Mouse (Mus musculus): ENCODE measurements at regions not wholly inside any gene's neighbourhood (a gene's known extent, or its start where the extent isn't known, plus 50 kb on each side); places are given as distances from the start of the nearest gene placed in this dataset.
A peak's percentile ranks its signal among the peaks of the same experiment; 100 is the strongest.

DNA sequence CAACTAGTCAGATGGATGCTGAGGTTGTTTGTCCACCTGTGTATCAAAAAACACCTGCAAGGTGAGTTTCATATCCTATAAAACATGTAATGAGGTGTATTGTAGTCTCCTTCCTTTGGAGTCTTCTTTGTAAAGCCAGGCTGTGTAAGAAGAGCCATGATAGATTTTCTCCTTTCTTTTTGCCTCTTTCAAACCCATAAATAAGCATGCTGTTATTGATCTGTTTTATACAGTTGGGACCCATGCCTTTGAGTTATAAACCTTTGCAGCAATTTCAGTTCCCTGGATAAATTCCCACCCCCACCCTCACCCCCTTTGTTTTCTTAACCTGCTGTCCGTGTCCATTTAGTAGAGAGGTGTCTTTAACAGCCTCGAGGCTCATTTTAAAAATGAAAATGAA, 131.0 kb upstream of the Rgs17 start:
- no peak for DNase-seq

DNA sequence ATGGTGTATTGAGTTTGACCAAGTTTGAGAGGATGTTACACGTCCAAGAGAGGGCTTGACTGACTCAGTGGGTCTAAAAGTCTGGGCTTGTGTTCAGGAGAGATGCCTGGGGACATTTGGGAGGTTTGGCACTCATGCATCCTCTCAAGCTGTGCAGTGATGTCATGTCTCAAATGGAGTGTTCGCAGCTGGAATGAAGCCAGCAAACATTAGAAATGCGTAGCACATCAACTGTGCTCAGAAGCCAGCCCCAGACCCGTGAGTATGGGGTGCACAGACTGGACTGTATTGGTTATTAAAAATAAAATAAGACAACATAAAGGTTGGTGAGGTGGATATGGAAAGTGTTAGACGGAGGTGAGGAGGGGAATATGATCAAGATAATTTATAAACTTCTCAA, 121.2 kb upstream of the Rgs17 start:
- no peak for DNase-seq

DNA sequence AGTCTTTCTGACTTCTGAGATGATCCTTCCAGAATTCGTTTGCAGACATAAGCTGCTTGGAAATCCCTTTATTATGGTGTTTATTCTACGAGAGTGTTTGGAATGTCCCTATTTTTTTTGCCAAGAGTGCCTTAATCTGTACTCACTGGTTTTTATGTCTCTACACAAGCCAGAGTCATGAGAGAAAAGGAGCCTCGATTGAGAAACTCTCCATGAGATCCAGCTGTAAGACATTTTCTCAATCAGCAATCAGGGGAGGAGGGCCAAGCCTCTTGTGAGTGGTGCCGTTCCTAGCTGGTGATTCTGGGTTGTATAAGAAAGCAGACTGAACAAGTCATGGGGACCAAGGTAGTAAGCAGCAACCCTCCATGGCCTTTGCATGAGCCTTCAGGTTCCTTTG, 117.6 kb upstream of the Rgs17 start:
- no peak for DNase-seq

DNA sequence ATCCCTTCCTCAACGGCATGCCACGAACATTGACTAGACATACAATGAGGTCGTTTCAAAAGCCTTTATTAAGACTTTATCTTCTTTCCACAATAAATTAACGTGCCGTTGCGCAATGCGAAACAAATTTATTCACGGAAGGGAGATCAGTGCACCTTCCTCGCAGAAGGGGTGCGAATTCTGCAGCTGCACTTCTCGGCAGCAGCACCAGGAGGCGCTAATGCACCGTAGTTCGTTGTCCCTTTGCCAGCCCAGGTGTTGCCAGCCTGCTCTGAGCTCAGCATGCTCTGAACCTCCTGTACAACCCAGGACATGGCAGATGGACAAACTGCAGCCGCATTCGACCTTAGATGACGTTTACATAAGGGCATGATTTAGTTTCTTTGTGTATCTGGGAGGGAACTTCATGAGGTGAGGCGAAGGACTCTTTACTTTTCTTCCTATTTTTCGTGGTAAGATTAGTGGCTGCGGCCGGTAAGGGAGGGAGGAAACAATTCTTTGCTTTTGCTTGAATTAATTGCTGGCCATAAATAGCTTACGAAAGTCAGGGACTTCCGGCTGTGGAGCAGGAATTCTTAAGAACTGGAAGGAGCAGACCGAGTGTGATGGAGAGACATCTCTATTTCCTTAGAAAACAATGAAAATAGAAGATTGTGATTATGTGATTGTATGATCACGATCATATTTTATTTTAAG, 113.7 kb upstream of the Rgs17 start:
- DNase-seq = peak; percentile 56

DNA sequence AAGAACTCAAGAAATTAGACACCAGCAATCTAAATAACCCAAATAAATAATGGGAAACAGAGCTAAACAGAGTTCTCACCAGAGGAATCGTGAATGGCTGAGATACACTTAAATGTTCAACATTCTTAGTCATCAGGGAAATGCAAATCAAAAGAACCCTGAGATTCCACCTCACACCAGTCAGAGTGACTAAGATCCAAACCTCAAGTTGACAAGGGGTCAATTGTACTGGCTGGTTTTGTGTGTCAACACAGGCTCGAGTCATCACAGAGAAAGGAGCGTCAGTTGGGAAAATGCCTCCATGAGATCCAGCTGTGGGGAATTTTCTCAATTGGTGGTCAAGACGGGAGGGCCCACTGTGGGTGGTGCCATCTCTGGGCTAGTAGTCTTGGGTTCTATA, 110.3 kb upstream of the Rgs17 start:
- no peak for DNase-seq

DNA sequence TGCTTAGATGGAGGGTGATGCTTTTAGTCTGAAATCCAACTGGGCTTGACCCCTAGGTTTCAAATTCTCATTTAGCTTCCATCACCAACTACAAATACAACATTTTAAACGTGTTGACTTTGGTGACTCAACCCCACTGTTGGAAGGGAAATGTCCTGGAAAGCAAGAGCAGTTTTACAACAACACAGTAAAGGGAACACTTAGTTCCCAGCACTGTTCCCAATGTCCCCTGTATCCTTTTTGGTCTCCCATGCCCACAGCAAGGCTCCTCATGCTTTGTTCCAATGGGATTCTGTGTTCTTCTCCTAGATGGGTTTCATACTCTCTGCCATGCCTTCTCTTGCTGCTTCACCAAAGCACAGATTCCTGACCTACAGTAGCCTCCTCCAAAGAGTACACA, 105.4 kb upstream of the Rgs17 start:
- no peak for DNase-seq

DNA sequence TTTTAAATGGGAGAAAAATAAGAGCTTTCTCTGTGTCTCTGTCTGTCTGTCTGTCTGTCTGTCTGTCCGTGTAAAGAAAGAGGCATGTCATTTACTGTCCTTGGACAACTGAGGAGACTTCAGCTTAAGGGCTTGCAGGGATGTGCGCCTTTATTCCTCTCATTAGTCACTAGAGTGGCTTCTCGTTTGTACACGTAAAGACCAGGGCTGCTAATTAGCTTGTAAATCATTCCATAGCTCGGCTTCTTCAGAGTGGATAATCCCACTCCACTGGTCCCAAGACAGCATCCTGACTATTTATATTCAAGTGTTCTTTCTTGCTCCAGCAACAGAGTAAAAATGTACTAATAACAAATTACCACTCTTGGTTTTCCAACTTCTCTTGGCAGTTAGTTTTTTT, 104.1 kb upstream of the Rgs17 start:
- DNase-seq = no peak

DNA sequence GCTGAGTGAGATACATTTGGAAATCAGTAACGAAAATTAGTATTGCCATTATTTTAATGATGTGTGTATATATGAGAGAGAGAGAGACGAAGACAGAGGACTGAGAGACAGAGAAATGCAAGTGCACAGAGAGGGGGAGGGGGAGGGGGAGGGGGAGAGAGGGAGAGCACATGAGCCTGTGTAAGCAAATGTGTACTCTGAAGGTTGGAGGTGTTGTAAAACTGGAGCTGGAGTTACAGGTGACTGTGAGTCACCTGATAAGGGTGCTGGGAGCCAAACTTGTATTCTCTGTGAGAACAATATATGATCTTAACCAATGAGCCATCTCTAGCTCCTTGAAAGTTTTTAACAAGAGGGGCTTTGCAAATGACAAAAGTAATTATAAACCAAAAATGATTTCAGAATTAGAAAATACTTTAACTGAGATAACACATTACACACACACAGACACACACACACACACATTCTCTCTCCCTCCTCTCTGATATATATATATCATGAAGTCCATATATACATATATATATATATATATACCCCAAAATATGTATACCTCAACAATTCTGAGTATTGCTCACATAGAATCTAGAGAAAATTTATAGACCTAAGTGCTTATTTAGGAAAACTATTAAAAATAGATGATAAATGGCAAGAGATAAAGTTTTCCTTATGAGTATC, 100.5 kb upstream of the Rgs17 start:
- DNase-seq = no peak

DNA sequence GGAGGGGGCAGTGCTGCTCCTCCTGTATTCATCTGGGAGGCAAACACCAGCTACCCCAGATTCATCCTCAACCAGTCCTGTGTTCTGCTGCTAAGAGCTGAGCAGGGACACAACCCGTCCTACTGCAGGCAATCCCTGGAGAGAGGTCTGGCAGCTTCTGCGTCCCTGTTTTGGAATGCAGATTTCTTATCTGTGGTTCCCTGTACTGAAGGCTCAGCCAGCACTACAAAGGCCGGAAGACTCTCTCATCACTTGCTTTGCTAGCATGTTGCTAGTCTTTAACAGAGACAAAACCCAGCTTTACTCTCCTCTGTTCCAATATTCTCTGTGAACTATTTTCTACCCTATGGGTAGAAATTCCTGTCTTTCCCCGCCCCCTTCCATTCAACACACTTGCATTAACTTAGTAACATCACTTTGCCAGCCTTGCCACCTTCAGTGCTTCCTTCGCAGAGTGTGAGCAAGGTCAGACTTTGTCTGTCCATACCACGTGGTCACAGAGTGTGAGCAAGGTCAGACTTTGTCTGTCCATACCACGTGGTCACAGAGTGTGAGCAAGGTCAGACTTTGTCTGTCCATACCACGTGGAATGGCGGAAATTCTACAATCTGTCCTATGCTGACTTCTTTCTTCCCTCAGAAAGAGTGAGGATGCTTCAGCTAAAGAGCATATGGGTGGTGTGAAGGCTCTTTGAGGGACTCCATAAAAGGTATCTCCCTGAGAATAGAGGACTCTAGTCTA, 98.9 kb upstream of the Rgs17 start:
- no peak for DNase-seq

DNA sequence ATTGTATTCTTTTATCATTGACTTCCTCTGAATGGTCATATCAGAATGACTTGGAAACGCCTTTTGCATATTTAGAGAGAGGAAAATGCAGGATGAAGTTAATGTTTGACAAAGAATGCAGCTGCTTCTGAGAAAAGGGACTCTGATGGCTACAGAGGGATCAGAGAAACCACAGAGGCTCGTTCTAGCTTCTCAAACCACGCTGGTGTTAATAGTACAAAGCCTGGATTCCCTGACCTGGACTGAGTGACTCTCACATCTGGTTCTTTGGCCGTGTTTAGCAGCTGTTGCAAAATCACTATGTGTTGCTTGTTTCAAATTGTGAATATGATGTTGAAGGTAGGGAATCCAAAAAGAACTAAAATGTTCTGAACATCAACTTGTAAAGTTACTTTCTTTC, 91.5 kb upstream of the Rgs17 start:
- no peak for DNase-seq

DNA sequence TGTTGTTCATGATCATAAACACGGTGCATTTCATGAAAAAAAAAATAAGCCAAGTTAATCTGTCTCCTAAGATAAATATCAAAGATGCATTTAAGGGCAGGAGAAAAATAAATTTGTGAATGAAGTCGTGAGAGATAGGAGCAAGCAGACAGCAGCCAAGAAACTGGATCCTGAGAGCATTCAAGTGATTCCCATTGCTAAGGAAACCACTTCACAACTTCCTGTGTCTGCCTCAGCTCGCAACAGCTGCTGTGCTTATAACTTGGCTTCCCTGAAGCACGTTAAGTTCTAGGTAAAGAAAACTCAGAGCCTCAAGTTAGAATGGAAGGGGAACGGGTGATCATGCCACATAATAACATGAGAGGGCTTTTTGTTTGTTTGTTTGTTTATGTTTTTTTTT, 89.3 kb upstream of the Rgs17 start:
- no peak for DNase-seq

DNA sequence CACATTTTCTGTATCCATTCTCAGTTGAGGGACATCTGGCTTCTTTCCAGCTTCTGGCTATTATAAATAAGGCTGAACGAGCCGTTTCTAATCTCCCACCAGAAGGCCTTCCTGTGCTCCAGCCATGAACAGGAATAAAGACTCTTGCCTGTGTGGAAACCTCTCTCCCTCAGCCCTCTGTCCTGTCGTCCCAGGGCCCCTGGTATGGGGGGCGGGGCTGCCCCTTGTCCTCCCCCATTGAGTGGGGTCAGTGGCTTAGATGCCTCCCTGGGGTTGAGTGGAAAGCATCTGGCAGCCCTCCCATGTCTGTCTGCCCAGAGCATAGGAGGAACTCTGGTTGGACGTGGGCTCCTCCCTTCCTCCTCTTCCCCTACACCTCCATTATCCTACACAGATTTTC, 88.8 kb upstream of the Rgs17 start:
- no peak for DNase-seq

DNA sequence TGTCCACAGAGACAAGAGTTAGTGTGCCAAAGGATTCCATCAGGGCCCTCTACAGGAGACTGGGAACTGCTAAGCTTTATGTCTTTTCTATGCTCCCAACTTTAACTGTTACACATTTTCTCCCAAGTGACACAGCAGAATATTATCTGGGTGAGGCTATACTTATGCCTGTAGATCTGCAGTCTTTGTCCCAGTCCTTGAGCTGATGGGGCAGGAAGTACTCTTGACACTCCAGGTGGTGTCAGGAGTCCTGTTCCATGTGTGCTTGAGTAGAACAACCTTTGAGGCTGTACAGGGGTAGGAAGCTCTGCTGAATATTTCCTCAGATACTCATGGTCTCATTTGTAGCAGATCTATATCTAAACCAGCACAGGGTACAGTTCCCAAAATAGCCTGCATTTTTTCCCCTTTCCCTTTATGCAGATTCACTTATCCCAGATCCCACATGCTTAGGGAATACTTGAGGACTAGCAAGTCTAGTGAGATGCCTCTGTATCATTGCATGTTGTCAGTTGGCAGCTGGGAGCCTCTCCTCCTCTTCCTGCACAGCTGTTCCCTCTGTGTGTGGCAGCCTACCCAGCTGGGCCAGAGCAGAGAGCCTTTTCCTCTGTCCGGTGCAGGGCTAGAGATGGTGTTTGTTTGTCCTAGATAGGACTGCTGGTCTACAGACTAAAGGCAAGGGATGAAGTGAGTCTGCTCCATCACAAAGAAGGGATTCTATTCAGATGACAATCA, 85.2 kb upstream of the Rgs17 start:
- DNase-seq = no peak

DNA sequence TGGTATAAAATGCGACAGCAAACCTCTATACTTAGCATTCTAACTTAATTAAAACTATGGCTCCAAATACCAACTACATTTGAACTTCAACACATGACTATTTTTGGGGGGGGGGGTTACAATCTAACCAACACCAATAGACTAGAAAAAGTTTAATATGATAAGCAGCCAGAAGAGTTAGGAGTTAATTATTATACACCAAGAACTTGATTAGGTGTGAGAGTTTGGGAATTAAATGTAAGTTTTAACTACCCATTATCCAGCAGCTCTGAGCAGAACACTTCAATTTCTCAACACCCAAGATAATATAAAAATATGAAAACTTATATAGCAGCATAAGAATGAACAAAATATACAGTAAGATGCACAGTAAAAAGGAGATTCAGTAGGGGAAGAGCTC, 59.2 kb upstream of the Rgs17 start:
- no peak for DNase-seq

DNA sequence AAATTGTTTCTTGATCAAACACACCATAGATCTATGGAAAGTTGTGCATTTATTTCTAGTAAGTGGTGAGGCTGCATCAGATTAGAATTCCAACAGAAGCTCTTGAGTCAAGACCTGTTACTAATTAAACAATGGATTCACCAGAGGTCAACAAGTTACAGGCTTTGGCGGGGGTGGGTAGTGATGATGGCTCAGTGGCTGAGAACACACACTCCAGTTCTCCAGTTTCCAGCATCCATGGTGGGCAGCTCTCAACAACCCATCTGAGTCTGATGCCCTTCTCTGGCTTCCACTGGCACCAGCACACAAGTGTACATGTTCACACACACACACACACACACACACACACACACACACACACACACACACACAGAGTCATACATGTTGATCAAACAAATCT, 56.3 kb upstream of the Rgs17 start:
- no peak for DNase-seq

All from retina, postnatal 1 day (tissue).